Comparison of ENCODE assay signal across 8 mouse cellular contexts in genomic region chr7:75575120-75575649, GRCm38 (mm10).
DNase-seq lines count a peak whose midpoint lies in the region; ATAC-seq lines count a peak whose summit lies in the region.

No protein-coding gene starts in this region.

- H3K4me3 ChIP-seq in midbrain, embryonic 16.5 days (ENCODE audit: low read depth, low read length): no peak overlapping the region
- no peak overlapping the region for H3K4me3 ChIP-seq in midbrain, embryonic 15.5 days
- no peak overlapping the region for H3K4me3 ChIP-seq in hindbrain, embryonic 15.5 days

- H3K9ac ChIP-seq in midbrain, embryonic 16.5 days (ENCODE audit: low read depth, low read length): no peak overlapping the region
- no peak overlapping the region for H3K9ac ChIP-seq in midbrain, embryonic 15.5 days
- no peak overlapping the region for H3K9ac ChIP-seq in hindbrain, embryonic 15.5 days

- no peaks in the 10 kb centered on the region for H3K36me3 ChIP-seq in midbrain, embryonic 16.5 days (ENCODE audit: control insufficient read depth, insufficient read depth, low read length)
- H3K36me3 ChIP-seq in midbrain, embryonic 15.5 days (replicated peaks): no peaks in the 10 kb centered on the region
- H3K36me3 ChIP-seq in hindbrain, embryonic 15.5 days: no peaks in the 10 kb centered on the region

- H3K4me2 ChIP-seq in midbrain, embryonic 16.5 days (ENCODE audit: low read length): no peak overlapping the region
- no peak overlapping the region for H3K4me2 ChIP-seq in midbrain, embryonic 15.5 days
- no peak overlapping the region for H3K4me2 ChIP-seq in hindbrain, embryonic 15.5 days

- no peak for ATAC-seq in midbrain, embryonic 16.5 days
- ATAC-seq in midbrain, embryonic 15.5 days (replicated peaks): no peak
- no peak for ATAC-seq in hindbrain, embryonic 15.5 days (ENCODE audit: low FRiP score, low read depth)

- WGBS in midbrain, embryonic 16.5 days: 58% methylated on average over 9 of the region's 9 CpGs
- WGBS in midbrain, embryonic 15.5 days: 60% methylated on average over 9 of the region's 9 CpGs
- WGBS in hindbrain, embryonic 15.5 days: 56% methylated on average over 9 of the region's 9 CpGs

- H3K4me1 ChIP-seq in midbrain, embryonic 16.5 days (ENCODE audit: control insufficient read depth, insufficient read depth, low read length): no peaks in the 10 kb centered on the region; the same call in none of the 2 replicates
- no peaks in the 10 kb centered on the region for H3K4me1 ChIP-seq in midbrain, embryonic 15.5 days
- H3K4me1 ChIP-seq in hindbrain, embryonic 15.5 days (replicated peaks): peaks cover 4% of the 10 kb centered on the region; the same call in 1 of the 2 replicates

- peak; percentile 30 for DNase-seq in embryo, embryonic 11.5 days (ENCODE audit: low read depth, low spot score)
- DNase-seq in lung, postnatal 10 days: peak; percentile 76
- no peak for DNase-seq in right cerebral cortex, postnatal 10 days (ENCODE audit: low spot score in 2 of 2)
- no peak for DNase-seq in cerebellum, adult 11 months
- DNase-seq in thymus, postnatal 14 days: no peak

- H3K27ac ChIP-seq in midbrain, embryonic 16.5 days (ENCODE audit: low read length): peak overlapping the region; percentile 33; the same call in 1 of the 2 replicates
- H3K27ac ChIP-seq in midbrain, embryonic 15.5 days: no peak overlapping the region
- peak overlapping the region; percentile 38; the same call in 1 of the 2 replicates for H3K27ac ChIP-seq in hindbrain, embryonic 15.5 days (replicated peaks)

- H3K27me3 ChIP-seq in midbrain, embryonic 16.5 days (ENCODE audit: control insufficient read depth, insufficient read depth, low read depth, low read length): no peaks in the 10 kb centered on the region
- no peaks in the 10 kb centered on the region for H3K27me3 ChIP-seq in midbrain, embryonic 15.5 days (replicated peaks)
- H3K27me3 ChIP-seq in hindbrain, embryonic 15.5 days: no peaks in the 10 kb centered on the region

- no peaks in the 10 kb centered on the region for H3K9me3 ChIP-seq in midbrain, embryonic 16.5 days (replicated peaks; ENCODE audit: control insufficient read depth, low read length, poor library complexity, severe bottlenecking)
- no peaks in the 10 kb centered on the region for H3K9me3 ChIP-seq in midbrain, embryonic 15.5 days
- no peaks in the 10 kb centered on the region for H3K9me3 ChIP-seq in hindbrain, embryonic 15.5 days

Comparison
In these comparisons a context has a peak if more than half of its experiments do, and no peak if none do; other contexts are left out.
1. DNase-seq: peak in embryo, embryonic 11.5 days (single experiment) and lung, postnatal 10 days (single experiment); none in right cerebral cortex, postnatal 10 days (0 of 2), cerebellum, adult 11 months (single experiment) and thymus, postnatal 14 days (single experiment).